Mouse (Mus musculus): Measurements from ENCODE around the gene Vsig8.

- TF ChIP-seq POLR2A (IDR thresholded peaks at IDR 0.05; ENCODE audit: borderline replicate concordance, insufficient read depth, low read length) (no peak), CTCF (IDR thresholded peaks at IDR 0.05; ENCODE audit: borderline replicate concordance, insufficient read depth, low read depth, low read length) (no peak)
Measured at GRCm38 (mm10) chr1:172566131-172566530, 10.4 kb downstream of the Vsig8 start.

Data from cerebellum, adult 2 months (tissue).